Mouse (Mus musculus) layer of hippocampus, postnatal 36 days (tissue): ENCODE measurements around the gene Hist1h2bf. TPM values are rescaled to one million over a fixed set of nuclear protein-coding genes. Genes with fewer than 3 reads are reported as not detected.
"Not testable (repeated sequence)": the region's sequence is repeated elsewhere in the genome, so short reads cannot be mapped to it uniquely, and the experiment has no call there.

ENCODE experiments used
- DNase-seq, 2 experiments: peaks; one replicate each; pipeline ENCODE4 v3.0.0; 2022
- total RNA-seq, 2 experiments: library from RNA; stranded (reverse); gene quantifications; 2 replicates each; pipeline ENCODE4 v1.2.3; 2021

Gene Hist1h2bf
- total RNA-seq, result 10 to 100 TPM; 30.2 to 30.9 TPM

DNA sequence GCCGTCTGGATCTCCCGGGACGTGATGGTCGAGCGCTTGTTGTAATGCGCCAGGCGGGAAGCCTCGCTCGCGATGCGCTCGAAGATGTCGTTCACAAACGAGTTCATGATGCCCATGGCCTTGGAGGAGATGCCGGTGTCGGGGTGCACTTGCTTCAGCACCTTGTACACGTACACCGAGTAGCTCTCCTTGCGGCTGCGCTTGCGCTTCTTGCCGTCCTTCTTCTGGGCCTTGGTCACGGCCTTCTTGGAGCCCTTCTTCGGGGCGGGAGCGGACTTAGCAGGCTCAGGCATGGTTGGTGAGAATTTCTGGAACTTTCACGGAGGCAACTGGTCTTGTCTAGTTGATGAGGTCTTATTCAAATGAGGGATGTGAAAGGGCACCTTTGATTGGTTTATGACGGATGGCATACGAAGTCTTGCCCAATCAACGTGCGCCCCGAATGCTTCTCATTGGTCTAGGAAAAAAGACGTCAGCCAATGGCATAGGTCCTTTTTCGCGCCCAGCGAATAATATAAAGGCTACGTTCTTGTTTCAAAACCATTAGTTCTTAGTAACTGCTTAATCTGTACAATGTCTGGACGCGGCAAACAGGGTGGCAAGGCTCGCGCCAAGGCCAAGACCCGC, at the start of gene Hist1h2bf, which contains the start of gene Hist1h2ad:
TSS of gene Hist1h2bf (minus strand) at position 299 of the 627 bp plus-strand sequence.
TSS of gene Hist1h2ad (plus strand) at position 484 of the 627 bp plus-strand sequence.
- DNase-seq, result peak; percentile 87 to 90

DNA sequence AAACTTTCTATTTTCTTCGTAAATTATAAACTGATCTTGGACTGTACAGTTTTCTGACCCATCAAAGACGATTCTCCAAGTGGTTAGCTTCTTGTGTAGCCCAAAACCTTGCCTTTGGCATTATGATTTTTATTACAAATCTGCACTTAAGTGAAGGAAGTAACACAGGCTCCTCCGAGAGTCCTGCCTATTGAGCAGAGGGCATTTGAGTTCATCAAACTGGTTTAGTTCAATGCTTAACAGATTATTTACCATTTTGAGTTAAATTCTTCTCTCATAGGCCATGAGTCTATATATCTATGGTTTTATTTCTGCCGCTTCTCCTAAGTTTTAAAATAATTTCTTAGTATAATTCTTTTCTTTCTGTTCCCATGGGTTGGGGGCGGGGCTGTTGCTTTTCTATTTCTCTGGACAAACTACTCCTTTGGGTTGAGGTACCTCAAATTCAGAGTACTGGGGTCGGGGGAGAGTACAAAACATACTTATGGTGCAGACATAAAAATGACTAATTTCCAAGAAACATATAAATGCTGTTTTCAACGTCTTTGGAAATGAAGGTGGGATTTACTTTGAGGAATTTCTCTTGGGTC, 49.0 kb upstream of the Hist1h2bf start:
- no peak for DNase-seq

DNA sequence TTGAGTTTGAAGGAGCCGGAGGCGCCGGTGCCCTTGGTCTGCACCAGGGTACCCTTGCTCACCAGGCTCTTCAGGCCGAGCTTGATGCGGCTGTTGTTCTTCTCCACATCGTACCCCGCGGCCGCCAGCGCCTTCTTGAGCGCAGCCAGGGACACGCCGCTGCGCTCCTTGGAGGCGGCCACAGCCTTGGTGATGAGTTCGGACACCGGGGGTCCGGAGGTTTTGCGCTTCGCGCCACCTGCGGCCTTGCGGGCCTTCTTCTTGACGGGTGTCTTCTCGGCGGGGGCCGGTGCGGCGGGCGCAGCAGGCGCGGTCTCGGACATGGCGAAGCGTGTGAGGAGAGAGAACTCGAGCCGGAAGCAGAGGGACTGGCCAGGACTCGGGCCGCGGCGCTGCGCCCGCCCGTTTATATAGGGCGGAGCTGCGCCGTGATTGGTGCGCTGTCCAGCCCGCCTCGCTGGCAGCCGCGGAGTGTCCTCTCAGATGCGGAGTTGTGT, 48.2 kb upstream of the Hist1h2bf start, which contains the start of gene Hist1h1e:
TSS of gene Hist1h1e (minus strand) at position 384 of the 497 bp plus-strand sequence.
- peak; percentile 84 to 87 for DNase-seq

DNA sequence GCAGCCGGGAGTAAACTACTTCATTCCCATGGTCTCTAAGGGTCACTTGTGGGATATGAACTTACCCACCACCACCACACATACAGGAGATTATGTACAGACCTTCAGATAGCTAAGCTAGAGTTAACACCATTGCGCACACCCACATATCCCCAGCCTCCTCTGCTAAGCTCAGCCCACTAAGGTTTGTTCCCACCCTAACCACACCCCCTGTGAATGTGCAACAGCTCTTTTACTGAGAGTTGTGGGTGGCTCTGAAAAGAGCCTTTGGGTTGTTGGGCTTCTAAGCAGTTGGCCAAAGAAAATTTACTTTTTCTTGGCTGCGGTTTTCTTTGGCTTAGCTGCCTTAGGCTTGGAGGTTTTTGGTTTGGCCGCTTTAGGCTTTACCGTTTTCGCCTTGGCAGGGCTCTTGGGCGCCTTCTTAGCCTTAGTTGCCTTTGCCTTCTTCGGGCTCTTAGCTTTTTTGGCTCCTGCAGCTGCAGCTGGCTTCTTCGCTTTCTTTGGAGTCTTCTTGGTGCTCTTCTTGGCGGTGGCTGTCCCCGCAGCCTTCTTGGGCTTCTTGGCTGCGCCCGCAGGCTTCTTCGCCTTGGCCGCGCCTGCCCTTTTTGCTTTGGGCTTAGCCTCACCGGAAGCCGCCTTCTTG, 47.7 kb upstream of the Hist1h2bf start:
- peak; percentile 55 to 66 for DNase-seq

DNA sequence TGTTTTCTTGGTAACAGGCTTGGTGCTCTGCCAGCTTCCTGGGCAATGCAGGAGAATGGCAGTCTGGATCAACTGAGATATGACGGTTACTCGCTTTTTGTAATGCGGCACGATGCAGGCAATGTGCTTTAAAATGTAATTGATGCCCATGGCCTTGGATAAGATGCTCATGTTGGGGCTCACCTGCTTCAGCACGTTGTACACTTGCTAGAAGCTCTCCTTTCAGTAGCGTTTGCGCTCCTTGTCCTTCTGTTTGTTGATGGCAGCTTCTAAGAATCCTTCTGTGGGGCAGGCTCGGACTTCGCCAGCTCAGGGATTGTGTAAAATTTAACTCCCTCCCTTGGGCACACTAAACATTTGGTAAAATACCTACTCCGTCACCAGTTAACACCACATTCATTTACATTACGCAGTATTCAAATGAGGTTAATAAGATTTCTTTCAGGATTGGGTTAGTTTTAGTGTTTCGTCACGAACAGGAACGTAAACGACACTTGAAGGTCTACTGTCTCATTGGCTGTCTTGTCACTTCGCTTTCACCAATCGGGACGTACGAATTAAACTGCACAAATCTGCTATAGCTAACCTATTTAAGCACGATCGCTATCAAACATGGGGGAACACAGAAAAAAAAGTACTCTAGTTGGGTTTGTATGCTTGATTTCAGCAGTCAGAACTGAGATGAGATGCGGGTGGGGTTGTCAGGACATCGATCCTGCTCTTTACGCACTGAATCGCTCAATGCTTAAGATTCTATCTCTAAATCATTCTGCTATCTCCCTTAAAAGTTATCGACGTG, 46.9 kb upstream of the Hist1h2bf start, which contains the start of gene Hist1h2be:
TSS of gene Hist1h2be (minus strand) at position 392 of the 799 bp plus-strand sequence.
- DNase-seq, result peak; percentile 67 to 71

DNA sequence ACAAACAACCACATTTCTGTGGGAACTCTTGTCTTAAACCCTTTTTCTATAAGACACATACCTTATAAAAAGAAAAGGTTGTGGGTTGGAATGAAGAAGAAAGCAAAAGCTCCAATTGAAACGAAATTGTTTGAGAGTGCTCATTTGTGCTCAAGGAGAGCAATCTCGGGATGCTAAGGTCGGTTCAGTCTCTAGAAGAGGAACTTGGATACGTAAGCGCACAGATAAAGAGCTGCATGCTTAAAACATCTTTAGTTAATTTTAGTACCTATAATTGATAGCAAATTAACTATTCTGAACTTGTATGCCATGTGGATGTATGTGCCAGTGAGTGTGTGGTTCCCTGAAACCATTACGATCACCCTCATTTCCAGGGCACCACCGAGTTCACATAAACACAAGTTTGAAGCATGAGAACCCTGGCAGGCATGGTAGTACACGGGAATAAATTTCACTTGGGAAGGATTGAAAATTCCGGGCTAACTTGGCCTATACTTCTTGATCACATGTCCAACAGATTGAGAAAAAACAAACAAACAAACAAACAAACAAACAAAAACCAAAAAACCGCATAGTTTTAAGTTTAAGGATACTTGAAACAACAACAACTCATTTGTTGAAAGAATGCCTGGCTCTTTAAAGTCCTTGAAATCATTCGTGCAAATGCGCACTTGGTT, 46.2 kb upstream of the Hist1h2bf start:
- DNase-seq, result no peak

DNA sequence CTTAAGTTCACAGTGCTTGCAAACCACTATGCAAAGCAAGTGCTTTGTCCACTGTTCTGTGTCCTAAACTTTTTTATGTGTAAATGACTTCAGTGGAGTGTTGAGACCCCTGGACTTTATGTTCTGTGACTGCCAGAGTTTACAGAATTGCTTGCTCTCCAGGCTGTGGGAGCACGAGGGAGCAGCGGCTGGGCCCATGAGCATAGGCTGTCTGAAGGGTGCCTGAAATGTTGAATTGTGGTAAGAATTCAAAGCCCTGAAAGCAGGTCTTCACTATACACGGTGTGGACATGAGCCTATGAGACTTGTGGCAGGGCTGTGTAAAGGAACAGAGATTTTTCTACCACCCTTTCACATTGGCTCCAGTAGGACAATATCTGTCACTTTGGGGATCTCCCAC, 37.6 kb upstream of the Hist1h2bf start:
- no peak for DNase-seq

DNA sequence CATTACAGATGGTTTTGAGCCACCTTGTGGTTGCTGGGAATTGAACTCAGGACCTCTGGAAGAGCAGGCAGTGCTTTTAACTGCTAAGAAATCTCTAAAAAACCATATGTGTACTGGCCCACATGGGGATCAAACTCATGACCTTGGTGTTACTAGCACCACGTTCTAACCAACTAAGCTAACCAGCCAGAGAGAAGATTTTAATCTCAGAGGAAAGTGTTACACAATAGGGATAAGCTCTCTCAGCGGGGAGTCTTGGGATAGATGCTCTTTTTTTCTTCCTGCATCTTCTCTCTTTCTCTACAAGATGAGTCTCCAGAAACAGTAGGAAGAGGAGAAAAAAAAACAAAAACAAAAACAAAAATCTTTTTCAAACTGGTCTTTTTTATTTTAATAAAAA, 36.4 kb upstream of the Hist1h2bf start:
- DNase-seq, result no peak

DNA sequence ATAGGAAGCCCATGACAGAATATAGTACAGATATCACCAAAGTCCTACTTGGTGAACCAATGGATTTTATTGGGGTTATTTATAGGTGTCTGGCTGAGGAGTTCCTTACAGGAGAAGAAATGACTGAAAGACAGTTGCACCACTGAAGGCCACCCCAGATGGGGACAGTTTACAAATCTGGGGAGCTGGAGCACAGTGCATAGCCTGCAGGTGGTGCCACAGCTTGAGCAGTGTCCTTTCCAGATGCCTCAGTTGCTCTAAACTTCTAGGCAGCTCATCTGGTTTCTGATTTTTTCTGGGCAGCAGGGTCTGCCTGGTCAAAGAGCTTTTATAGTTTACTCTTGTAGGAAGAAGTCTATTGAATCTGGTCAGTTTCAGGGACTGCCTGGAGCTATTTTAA, 35.8 kb upstream of the Hist1h2bf start:
- DNase-seq, result no peak

DNA sequence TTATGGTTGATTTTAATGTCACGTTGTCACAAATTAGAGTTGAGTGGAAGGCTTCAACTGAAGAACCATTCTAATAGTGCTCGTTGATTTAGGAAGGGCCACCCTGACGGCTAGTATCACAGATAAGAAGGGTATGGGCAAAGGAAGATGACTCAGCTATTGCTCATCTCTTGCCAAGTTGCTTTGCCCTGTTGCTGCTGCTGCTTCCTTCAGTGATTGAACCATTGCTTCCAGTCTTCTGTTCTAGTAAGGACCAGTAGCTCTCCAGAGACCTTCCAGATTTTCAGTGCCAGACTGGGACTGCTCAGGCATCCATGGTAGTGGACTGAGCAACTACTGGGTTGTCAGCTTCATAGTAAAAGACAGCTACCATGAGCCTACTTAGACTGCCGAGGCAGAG, 35.2 kb upstream of the Hist1h2bf start:
- no peak for DNase-seq

DNA sequence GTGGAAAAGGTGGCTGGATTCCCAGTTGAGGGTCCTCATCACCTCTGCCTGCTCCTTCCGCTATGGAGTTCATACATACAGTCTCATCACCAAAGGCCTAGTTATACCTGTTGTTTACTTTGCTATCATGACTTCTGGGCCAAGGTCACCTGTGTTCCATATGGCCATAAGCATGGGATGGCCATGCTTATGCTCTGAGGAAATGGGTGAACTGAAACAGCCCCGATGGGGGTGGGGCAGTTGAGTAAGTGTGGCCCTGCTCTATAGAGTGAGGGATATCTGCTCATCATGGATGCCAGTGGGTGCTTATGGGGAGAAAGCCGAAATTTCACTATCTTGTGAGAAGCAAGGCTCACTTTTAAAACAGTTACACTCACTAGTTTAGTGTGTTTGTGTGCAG, 31.1 kb upstream of the Hist1h2bf start:
- no peak for DNase-seq

DNA sequence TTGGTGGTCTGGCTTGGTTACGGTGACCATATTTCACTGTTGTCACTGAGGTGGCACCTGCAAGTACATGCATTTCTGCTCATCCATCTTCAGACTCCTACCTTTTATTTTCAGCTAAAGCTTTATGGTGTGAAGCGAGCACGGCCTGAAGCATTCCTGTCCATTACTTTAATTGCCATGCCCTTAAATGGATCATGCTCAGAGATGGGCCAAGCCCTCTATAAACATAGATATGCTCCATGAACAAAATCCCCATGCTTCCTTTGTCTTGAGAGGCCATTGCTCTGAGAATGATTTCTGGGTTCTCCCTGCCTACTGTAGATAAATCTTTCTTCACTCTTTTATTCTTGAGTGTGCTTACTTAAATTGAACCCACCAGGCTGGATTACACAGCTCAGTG, 30.5 kb upstream of the Hist1h2bf start:
- DNase-seq, result no peak

DNA sequence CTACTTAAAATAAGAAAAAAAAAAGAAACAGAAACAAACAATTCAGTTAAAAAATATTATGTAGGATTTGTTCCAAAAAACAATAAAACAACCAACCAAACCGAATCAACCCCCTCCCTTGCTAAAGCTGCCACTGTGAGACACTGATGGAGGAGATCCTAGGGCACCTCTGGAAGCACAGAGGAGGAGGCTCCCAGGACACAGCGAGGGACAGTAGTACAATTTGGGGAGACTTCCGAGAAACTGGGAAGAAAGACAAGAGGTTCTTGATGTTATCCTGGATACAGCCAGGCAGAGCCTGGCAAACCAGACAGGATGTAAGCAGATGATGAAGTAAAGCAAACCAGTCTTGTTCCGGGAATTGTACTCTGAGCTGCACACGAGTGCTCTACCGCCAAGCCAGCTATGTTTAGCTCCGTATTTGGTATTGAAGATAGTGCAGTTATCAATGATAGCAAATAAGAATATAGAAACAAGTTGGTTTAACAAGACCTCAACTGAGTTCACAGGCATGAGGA, 29.2 kb upstream of the Hist1h2bf start:
- no peak for DNase-seq

DNA sequence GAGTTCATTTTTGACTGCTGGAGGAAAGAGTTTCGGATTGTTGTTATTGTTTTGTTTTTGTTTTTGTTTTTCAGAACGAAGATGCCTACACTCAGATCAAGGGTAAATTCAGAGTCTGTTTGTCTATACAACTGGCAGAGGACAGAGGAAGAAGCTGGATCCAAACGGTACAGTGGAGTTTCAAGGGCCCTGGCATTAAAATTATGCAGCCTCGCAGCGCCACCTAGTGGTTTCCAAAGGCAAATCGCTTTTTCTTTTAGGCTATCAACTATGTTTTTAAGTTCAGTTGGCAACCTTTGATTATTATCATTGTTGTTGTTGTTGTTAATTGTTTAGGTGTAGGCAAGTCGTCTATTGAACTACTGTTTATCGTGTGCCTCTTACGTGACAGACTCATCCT, 24.0 kb upstream of the Hist1h2bf start:
- DNase-seq, result peak; percentile 56

DNA sequence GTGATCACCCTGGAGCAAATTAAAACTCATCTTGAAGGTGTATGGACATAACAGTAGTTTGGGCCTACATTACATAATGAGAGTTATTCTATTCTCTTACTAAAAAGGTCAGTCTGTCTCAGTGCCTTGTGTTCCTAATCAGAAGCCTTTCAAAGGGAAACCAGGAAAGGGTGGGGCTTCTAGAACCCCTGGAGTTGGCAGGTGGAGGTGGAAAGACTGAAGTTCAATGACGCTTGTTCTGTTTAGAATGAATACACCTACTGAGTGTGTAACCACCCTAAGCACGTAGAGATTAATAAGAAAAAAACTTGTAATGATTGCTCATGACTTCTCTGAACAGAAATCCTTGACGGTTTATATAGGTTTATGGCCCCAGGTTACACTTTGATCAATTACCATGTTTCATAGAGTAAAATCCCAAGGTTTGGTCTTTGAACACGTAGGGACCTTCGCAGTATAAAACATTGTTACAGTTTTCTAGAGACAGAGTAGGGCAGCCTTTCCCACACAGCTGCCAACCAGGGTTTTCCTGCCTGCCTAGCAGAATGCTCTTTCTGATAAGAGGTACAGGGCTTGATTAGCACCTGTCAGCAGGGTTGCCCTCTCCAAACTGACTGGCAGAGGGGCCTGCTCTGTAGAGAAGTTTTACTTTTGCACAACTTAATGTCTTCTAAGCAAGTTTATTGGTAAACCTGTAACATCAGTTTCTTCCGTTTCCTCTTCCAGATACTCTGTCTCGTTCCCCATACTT, 21.8 kb upstream of the Hist1h2bf start:
- no peak for DNase-seq

DNA sequence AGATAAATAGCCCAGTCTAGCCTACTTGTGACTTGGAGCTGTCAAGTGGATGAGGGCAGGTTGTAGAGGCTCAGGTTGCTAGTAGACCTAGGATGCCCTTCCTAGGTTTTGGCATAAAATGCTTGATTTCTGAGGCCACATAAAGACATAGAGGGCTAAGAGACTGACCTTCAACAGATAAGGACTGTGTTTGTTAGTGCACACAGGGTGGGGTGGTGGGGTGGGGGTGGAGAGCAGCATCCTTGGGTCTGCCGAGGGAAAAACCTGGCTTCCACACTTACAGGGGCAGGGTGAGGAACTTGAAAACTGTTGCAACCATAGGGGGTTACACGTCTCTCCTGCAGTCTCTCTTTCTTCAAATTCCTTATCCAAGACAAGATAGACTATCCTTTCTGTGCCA, 21.2 kb upstream of the Hist1h2bf start:
- DNase-seq, result no peak

DNA sequence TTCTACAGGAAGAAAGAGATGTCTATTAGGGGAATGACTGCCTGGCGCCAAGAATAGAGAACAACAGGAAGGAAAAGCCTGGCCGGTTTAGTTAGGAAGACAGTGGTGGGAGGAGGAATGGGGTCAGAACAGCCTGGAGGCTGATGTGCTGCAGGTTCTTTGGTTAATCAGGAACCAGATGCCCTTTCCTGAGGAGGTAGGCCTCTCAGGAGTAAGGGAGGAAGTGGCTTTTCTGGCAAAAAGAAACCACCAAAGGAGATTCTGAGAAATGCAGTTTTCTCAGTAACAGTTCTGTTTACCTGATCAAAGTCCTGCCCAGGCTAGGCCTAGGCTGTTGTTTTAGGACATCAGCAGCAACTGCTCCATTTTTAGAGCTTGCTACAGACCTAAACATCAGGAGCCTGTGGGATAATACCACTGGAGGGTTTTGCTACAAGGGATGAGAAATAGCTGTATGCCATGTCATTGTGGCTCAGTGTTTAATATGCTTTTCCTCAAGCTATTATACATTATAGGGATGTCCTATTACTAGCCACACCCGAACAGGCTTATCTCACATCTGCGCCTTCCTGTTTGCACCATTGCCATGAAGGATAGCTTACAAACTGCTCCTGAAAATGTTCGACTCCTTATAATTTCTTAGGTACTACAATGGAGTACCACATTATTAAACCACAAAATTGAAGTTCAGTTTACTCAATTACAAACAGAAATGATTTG, 19.2 kb upstream of the Hist1h2bf start:
- no peak for DNase-seq

DNA sequence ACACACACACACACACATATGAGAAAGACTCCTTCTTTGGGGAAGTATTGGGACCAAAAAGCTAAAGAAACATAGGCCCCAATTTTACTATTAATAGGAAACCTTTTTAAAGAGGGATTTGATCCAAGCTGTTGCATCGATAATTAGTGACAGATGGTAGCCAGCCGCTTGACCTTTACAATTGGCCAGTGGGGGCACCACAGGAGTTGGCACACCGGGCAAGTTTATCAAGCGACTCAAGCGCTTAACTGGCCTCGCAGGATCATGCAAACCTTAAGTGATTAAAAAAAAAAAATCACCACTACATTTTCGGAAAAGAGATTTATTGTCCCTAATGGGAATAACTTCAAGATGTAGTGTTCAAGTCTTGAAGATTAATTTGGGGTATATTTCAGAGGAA, 18.6 kb upstream of the Hist1h2bf start:
- DNase-seq, result no peak

DNA sequence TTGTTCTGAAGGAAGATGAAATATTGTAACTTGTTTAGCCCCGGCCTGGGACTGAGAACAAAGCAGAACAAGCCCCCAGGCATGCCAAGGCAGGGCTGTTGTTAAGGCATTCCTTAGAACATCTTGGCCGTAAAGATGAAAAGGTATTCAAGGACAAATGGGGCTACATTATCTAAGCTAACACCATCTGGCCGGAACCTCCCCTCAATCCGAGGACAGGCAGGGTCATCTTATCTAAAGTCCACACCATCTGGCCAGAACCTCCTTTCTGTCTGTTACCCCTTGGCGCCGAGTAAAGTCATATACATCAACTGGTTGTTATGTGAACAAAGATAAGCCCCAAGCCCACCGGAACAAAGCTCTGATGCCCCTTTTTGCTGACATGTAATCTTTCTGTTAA, 17.9 kb upstream of the Hist1h2bf start:
- DNase-seq, result not testable (repeated sequence)

DNA sequence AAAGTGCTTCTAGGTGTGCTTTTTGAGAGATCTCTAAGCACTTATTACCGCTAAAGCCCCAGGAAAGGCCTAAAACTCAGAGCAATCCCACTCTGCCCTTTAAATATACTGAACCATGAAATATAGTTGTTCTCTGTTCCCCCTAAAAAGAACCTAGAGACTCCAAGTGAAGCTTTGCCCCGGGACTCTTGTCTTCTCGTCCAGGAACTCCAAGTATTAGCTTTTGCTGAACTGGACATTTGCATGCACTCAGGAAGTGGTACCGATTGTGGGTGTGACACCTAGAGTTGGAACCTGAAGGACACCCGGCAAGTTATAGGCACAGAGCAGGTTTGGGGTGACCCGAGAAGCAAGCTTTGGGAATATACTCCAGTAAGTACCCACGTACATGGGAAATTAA, 17.2 kb upstream of the Hist1h2bf start:
- no peak for DNase-seq

DNA sequence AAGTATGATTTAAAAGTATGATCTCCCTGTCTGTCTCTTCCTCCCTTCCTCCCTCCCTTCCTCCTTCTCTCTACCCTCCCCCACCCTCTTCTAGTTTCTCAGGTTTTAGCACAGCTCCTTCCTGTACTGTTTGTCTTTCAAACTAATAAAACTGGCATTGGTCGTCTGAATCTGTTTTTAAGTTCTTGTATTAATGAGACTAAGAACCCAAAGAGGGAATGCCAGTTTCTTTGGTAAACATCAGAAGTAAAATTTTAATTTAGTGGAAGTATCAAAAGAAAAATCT, 12.9 kb upstream of the Hist1h2bf start:
- DNase-seq, result no peak
